Mouse (Mus musculus) lung, adult 2 months (tissue): ENCODE data around the gene Nfs1.

Source experiments
- CTCF ChIP-seq: fragments of 200-500 bp; IDR thresholded peaks from 2 replicates; pipeline ENCODE4 v1.5.1; 2011; ENCODE audit warnings: mild to moderate bottlenecking, low read length, control low read depth; ENCODE audit not compliant: insufficient read depth
- POLR2A ChIP-seq: fragments of 200-500 bp; IDR thresholded peaks from 2 replicates; pipeline ENCODE4 v1.6.1; 2011; ENCODE audit warnings: low read depth, mild to moderate bottlenecking, control low read depth, low read length, borderline replicate concordance; ENCODE audit errors: extremely low read depth

DNA sequence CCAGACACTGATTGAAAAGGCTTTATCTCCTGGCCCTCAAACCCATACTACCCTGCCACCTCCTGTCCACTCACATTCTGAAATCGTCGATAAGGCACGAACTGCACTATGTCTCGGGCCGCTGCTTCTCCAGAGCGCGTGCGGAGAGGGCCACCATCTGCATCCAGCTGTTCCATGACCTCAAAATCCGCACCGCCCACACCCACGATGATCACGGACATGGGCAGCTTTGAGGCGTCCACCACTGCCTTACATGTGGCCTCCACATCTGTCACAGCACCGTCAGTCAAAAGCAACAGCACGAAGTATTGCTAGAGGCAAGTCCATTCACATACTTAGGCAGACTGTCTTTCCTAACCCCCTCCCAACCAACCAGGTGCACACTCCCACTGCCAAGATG lies 70.3 kb downstream of the Nfs1 start:
- TF ChIP-seq POLR2A (no peak), CTCF (no peak)
